Mouse (Mus musculus): ENCODE measurements at regions not wholly inside any gene's neighbourhood (a gene's known extent, or its start where the extent isn't known, plus 50 kb on each side); places are given as distances from the start of the nearest gene placed in this dataset.

- TF ChIP-seq CTCF (conservative IDR thresholded peaks at IDR 0.05; ENCODE audit: low read length) (no peak), POU5F1 (IDR thresholded peaks at IDR 0.05; ENCODE audit: borderline replicate concordance, low read length) (no peak), NANOG (IDR thresholded peaks at IDR 0.05; ENCODE audit: borderline replicate concordance, low read length) (no peak)
Observed at GRCm38 (mm10) chr17:78050203-78050602, 149.8 kb upstream of the Crim1 start.
